Mouse (Mus musculus) gastrocnemius, adult 2 months (tissue): ENCODE data around the gene Dock3. TPM values are rescaled to one million over a fixed set of nuclear protein-coding genes. Genes with fewer than 3 reads are reported as not detected.

Experiments
- DNase-seq: peaks from one replicate; pipeline ENCODE4 v3.0.0; 2022
- H3K27ac ChIP-seq: fragments of 200-600 bp; 2 replicates; pipeline ENCODE4 v1.8.1; 2022; ENCODE audit warnings: mild to moderate bottlenecking
- H3K4me3 ChIP-seq: fragments of 200-600 bp; 2 replicates; pipeline ENCODE4 v1.8.1; 2022; ENCODE audit warnings: mild to moderate bottlenecking, moderate library complexity
- CTCF ChIP-seq: fragments of 200-600 bp; IDR thresholded peaks from 2 replicates; pipeline ENCODE4 v1.8.1; 2022; ENCODE audit warnings: antibody characterized with exemption, mild to moderate bottlenecking, moderate library complexity
- intact Hi-C: fragments of 180-260 bp; cut with DNase I; formaldehyde crosslinking; loops from one replicate; pipeline ENCODE4 v1.15.1; 2025
- total RNA-seq, 2 experiments: library from RNA; stranded (reverse); gene quantifications; 2 replicates each; pipeline ENCODE4 v1.2.3; 2021

Gene Dock3
- total RNA-seq, 2 experiments from 2014 or later: not detected

DNA sequence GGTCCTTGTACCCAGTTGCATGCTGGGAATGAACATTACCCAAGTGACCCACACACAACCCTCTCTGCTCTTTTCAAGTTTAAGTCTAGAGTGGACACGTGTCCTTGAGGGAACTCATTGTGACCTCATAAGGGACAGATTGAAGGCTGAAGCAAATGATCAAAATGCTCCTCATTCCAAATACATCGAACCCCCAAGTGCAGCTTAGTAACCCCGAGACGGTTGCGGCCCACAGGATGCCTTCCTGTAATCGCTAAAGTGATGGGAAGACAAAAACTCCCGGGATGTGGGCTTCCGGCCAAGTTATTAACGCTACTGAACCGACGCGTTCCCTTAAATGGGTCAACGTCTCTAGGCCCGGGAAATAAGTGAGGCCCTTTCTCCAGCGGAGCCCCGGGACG, 340.4 kb downstream of the Dock3 start:
- no peak for DNase-seq
- TF ChIP-seq CTCF: no peak
- intact Hi-C loops: loop anchor here (2.0 to 5.0 kb wide), 2 partner anchors 399 to 446 kb away; partner anchors contain the start of gene Hemk1
- Histone ChIP-seq H3K27ac (peak overlapping the region; percentile 99), H3K4me3 (peak overlapping the region; percentile 94)

DNA sequence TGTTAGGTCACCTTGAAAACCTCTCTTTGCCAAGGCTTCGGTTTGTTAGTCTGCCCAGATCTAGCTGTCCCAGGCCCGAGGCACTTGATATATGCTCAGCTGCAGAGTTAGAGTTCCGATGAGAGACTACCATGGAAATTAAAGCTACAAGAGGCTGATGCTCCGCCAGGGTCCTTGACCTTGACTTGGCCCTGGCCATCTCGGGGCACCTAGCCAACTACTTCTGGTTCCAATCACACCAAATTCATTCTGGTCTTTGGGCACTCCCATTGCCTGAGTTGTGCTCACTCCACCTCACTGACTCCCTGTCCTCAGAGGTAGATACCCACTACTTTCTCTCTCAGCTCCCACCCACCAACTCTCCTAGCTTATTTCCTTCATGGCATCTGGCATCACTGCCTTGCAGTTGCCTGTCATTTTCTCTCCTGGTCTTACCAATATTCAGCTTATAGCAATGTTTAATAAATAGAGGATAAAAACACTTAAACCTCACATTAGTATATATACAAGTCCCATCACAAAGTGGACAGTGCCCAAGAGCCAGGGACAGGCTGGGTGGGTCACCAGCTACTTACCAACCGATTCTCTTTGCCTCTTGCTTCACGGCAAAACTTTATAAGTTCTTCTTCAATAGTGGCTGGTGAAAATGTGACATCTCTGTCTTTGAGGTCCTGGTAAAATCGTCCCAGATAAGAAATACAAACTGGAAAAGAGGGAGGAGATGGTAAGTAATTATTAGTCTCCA, 341.0 kb downstream of the Dock3 start:
- intact Hi-C loops: loop anchor here (2.0 to 5.0 kb wide), 2 partner anchors 400 to 447 kb away; partner anchors contain the start of gene Hemk1

DNA sequence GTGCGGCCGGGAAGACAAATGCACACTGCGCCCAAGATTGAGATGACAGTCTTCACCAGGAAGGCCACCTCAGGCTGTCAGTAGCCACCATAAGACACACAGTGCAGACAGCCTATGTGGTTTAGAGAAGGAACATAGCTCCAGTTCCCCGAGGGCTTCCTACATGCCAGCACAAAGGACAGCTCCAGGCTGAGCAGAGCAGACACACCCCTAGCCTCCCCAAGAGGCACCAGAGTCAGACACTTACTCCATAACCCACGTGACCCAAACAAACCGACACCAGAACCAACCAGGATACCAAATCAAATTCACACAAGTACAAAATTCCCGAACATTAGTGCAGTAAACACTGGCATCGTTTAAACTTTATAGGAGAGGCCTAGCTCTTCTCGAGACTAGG, 342.4 kb downstream of the Dock3 start:
- no peak for DNase-seq
- Histone ChIP-seq H3K27ac (no peak overlapping the region), H3K4me3 (no peak overlapping the region)
- TF ChIP-seq CTCF: no peak
- intact Hi-C loops: loop anchor here (5.0 kb wide), 1 partner anchor 67 kb away; the partner anchor contains the start of gene Dcaf1

More for the DNA sequence above, 341.0 kb downstream of the Dock3 start:
- no peak for DNase-seq
- no peak for TF ChIP-seq CTCF
- Histone ChIP-seq H3K4me3 (peak overlapping the region; percentile 94), H3K27ac (peak overlapping the region; percentile 99)

DNA sequence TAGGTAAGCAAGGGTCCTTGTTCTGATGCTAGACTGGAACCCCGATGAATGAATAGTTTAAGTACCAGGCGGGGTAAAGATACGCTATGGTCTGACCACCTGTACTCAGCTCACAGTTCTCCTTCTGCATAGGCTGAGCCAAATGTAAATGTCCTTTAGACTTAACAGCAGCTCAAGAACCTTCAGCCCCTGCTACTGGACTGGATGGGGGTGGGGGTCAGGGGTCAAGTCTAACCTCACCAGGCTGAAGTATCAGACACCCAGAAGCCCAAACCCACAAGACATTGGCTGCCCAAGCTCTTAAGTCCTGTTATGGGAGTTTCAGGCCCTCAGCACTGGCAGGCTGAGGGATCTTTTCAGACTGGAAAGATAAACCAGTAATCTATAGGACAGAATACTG, 343.4 kb downstream of the Dock3 start:
- TF ChIP-seq CTCF: no peak
- DNase-seq: no peak
- intact Hi-C loops: loop anchor here (5.0 kb wide), 1 partner anchor 66 kb away; the partner anchor contains the start of gene Dcaf1
- no peak overlapping the region for H3K4me3 ChIP-seq
- no peak overlapping the region for H3K27ac ChIP-seq

DNA sequence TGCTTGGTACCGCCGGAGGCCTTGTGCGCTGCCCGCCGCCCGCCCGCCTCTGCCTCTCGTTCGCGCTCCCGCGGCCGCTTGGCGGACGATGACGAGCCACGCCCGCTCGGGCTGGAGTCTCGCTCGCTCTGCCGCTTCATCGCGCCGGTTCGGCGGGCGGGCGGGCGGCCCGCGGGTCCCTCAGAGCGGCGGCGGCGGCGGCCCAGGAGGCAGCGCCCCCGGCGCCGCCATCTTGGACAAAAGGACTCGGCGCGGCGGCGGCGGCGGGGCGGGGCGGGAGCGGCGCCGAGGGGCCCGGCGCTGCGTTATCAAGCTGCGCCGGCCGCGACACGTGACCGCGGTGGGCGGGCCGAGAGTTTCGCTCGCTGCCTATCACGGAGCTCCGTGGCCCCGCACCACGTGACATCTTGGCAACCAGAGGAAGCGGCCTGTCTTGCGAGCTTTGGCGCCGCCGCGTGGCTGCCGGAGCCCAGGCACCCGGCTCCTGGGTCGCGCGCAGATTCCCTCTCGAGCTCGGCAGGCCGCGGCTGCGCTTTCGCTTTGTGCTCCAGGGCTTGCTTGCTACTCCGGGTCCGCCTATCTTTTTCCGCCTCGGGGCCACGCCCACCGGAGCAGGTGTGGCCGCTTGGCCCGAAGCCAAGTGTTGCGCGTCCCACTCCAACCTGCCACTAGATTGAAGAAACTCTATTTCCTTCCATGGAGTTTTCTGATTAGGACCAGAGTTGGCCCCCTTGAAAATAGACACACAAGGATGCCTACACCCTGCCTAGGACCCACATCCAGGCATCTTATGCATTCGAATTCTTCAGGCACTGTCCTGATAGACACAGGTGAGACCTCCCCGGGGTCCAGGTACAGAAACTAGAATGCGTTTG, 344.6 kb downstream of the Dock3 start, which contains the start of gene Rbm15b:
Gene Rbm15b (minus strand): TSS at position 601 of the 875 bp plus-strand sequence.
- Histone ChIP-seq H3K4me3 (peak within 1 kb of the TSS; percentile 91), H3K27ac (peak within 1 kb of the TSS; percentile 87)
- peak; percentile 99 for DNase-seq
- peak; percentile 82 for TF ChIP-seq CTCF
- intact Hi-C loops: loop anchor here (2.0 to 5.0 kb wide), 2 partner anchors 65 to 200 kb away; partner anchors contain the start of gene Dcaf1

DNA sequence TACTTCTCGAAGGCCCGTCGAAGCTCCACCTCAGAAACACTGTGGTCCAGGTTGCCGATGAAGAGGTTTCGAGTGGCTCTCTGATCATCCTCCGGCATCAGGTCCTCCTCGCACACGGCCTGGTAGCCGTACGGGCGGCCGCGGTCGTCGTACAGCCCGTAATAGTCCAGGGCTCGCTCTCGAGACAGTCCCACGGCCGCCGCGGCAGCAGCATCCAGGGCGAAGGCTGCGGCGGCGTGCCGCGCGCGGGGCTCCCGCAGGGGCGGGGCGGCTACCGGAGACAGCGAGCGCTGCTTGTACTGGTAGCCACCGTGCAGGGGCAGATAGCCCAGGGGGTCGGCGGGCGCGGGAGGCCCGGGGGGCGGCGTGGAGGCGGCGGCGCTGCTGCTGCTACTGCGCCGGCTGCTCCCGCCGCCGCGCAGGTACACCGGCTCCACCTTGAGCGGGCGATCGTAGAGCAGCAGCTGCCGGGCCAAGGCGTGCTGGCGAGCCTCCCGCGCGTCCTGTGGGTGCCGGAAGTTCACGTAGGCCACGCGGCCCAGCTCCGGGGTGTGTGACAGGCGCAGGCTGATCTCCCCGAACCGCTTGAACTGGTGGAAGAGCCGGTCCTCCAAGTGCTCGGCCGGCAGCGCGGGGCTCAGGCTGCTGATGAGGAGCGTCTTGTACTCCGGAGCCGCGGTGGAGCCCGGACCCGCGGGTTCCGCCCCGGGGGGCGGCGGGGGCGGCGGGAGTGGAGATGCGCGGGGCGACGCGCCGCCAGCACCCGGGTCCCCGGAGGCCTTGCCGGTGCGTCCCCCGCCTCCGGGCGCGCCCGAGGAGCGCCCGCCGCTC, 345.6 kb downstream of the Dock3 start:
- DNase-seq: peak; percentile 66
- intact Hi-C loops: loop anchor here (2.0 to 5.0 kb wide), 2 partner anchors 64 to 199 kb away; partner anchors contain the start of gene Dcaf1
- no peak for TF ChIP-seq CTCF

DNA sequence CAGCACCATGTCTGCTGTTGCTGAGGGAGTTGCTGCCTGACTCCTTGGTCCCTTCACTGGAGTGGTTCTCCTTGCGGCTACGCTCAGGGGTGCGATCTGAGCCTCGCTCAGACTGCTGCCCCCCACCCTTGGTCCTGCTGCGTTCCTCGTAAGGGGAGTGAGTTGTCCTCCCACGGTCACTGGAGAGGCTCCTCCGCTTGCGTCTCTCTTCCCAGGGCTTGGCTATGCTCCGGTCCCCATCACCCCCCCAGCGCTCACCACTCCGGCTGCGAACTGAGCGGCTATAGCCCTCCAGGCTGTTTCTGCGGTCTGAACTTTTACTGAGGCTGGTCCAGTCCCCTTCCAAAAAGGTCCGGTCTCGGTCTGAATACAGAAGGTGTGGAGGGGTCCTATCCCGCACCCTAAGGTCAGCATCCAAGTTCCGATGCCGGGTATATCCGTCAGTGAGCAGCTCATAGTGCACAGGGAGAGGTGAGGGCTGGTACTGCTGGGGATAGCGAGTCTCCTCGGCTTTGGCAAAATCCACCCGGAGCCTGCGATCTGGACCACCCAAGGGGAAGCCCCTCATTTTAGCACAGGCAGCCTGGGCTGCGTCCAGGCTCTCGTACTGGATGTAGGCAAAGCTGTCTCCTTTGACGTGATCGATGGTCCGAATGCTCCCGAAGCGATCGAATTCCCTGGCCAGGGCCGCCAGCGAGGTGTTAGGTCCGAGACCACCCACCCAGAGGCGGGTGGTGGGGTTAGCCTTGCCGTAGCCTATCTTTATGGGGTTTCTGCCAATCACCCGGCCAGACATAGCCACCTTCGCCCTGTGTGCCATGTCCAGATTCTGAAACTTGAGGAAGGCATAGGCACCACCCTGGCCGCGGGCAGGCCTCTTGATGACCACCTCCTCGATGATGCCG, 346.5 kb downstream of the Dock3 start:
- Histone ChIP-seq H3K4me3 (peak overlapping the region; percentile 91), H3K27ac (peak overlapping the region; percentile 87; the same call in 1 of the 2 replicates)
- intact Hi-C loops: loop anchor here (5.0 kb wide), 1 partner anchor 63 kb away; the partner anchor contains the start of gene Dcaf1
- no peak for TF ChIP-seq CTCF
- no peak for DNase-seq

More for the DNA sequence above, 345.6 kb downstream of the Dock3 start:
- Histone ChIP-seq H3K27ac (peak overlapping the region; percentile 87), H3K4me3 (peak overlapping the region; percentile 91)

DNA sequence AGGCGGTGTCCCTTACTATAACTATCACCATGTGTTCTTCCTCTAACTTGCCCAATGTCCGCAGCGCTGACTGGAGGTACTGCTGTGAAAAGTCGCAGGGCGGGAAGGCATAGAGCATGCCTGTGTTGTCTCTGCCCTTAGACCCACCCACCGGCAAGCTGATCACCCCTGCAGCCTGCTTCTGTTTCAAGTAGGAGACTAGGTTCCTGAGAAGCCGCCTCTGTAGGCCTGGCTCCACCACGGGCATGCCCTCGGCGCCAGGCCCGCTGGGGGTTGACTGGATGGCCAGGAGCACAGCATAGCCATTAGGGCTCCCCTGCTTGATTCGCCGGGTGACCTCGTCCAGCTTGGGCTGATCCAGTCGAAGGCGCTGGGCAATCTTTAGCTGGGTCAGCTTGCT, 347.4 kb downstream of the Dock3 start:
- Histone ChIP-seq H3K4me3 (peak overlapping the region; percentile 91), H3K27ac (no peak overlapping the region)
- DNase-seq: peak; percentile 33
- intact Hi-C loops: no loop called here
- TF ChIP-seq CTCF: no peak

DNA sequence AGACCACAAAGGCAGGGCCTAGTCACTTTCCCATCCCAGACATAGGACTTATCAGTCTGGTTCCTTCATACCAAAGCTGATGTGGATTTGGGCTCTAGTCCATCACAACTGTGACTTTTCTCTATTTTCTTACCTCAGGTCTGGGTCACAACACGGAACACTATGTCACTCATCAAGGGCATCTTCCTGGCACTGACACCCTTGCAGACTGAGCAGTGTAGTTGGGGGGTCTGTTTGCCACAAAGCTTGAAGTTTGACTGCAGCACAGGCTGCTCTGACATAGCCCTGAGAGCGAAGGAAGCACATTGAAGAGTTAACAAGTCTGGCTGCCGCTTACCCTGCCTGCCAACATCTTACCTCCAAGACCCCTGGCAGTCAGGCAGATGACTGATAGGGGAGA, 348.6 kb downstream of the Dock3 start:
- Histone ChIP-seq H3K27ac (no peak overlapping the region), H3K4me3 (no peak overlapping the region)
- intact Hi-C loops: no loop called here
- DNase-seq: no peak
- TF ChIP-seq CTCF: no peak

DNA sequence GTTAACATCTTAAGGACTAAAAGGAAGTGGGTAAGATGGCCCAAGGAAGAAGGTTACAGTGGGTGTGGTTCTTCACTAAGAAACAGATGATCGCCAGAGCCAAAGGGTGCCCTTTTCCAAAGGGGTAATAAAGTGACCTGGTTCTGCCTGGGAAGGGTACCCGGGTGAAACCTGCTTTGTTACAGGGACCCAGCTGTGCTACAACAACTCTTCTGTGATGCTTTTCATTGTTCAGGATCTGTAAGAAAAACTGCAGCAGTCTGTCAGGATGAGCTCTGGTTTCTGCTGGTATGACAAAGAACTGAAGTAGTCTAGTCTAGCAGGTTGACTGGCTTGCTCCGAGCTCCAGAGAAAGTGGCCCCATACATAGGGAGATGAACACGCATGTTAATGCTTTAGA, 349.5 kb downstream of the Dock3 start:
- DNase-seq: no peak
- no peak for TF ChIP-seq CTCF
- no peak overlapping the region for H3K27ac ChIP-seq
- H3K4me3 ChIP-seq: no peak overlapping the region
- intact Hi-C loops: no loop called here
